Mouse (Mus musculus) liver, adult 10 weeks (tissue): Measurements from ENCODE around the gene Serinc2. TPM values are rescaled to one million over a fixed set of nuclear protein-coding genes. Genes with fewer than 3 reads are reported as not detected.

ENCODE experiments used
- polyA plus RNA-seq: library from polyadenylated mRNA; stranded (reverse); fragments of 350-450 nt; fragmentation: Illumina TruSeq; extraction: RNeasy Lipid Tissue Mini Kit (QIAGEN cat#74804); gene quantifications from one replicate; pipeline ENCODE4 v1.2.3, GENCODE M21; 2014; ENCODE audit warnings: low read depth, low replicate concordance

The Serinc2 gene
- 0.40 TPM for polyA plus RNA-seq

GRCm38 (mm10) chr4:130279105-130279504 lies at the start of gene Serinc2:
Serinc2 (minus strand) TSS chr4:130279205.

GRCm38 (mm10) chr4:130308231-130309081 lies 29.5 kb upstream of the Serinc2 start, which contains the start of the genes Fabp3 and Gm10570:
Fabp3 (plus strand) TSS chr4:130308595.
Gm10570 (minus strand) TSS chr4:130308674.

GRCm38 (mm10) chr4:130222179-130222578 lies 56.8 kb downstream of the Serinc2 start, which contains the start of gene Gm853:
Gm853 (minus strand) TSS chr4:130222401.

Other genes with a start within 250 kb of the Serinc2 start
- 0.21 TPM for gene Col16a1, start 231.4 kb downstream of the Serinc2 start, polyA plus RNA-seq
- 4.7 TPM for gene Pef1, start 176.6 kb downstream of the Serinc2 start, polyA plus RNA-seq
- not detected for gene Hcrtr1, start 139.8 kb downstream of the Serinc2 start, polyA plus RNA-seq
- 3.5 TPM for gene Tinagl1, start 104.1 kb downstream of the Serinc2 start, polyA plus RNA-seq
- gene Gm853, start 56.8 kb downstream of the Serinc2 start, polyA plus RNA-seq: not detected
- not detected for gene Fabp3, start 29.4 kb upstream of the Serinc2 start, polyA plus RNA-seq
- not detected for gene Gm10570, start 29.5 kb upstream of the Serinc2 start, polyA plus RNA-seq
- gene Zcchc17, start 80.7 kb upstream of the Serinc2 start, polyA plus RNA-seq: 14.9 TPM
- 5.9 TPM for gene Snrnp40, start 80.9 kb upstream of the Serinc2 start, polyA plus RNA-seq